Mouse (Mus musculus) bone marrow macrophage, adult 2 months (primary cell): ENCODE results near the gene Asap3.

Source experiments
- CTCF ChIP-seq: IDR thresholded peaks from 2 replicates; pipeline ENCODE4 v1.5.1; 2012; ENCODE audit warnings: low read depth, mild to moderate bottlenecking, low read length, moderate library complexity
- POLR2A ChIP-seq: IDR thresholded peaks from 2 replicates; pipeline ENCODE4 v1.6.1; 2012; ENCODE audit warnings: mild to moderate bottlenecking, low read depth, low read length, borderline replicate concordance

DNA sequence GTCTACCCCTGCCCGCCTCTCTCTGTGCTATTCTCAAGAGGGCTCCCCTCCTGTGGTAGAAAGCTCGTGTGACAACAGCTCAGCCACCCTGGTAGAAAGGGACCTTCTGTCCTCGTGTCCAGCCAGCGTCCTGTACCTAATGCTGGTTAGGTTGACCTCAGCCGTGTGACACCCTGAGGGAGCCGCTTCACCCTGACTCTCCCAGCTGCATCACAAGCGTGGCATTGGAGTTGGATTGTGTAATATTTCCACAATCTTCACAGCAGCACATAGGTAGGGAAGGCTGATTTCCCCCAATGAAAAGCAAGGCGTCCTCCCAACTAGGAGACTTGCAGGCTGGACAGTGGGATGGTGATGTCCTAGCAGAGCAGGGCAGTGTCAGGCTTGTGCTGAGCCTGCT is 19.9 kb upstream of the Asap3 start:
- TF ChIP-seq POLR2A (no peak), CTCF (no peak)
